Mouse (Mus musculus): ENCODE data around the gene Gm973. TPM values are rescaled to one million over a fixed set of nuclear protein-coding genes. Genes with fewer than 3 reads are reported as not detected.

Gm973 gene
- total and polyA plus RNA-seq, 3 experiments = 2.3 to 14.9 (median 7.6) TPM

DNA sequence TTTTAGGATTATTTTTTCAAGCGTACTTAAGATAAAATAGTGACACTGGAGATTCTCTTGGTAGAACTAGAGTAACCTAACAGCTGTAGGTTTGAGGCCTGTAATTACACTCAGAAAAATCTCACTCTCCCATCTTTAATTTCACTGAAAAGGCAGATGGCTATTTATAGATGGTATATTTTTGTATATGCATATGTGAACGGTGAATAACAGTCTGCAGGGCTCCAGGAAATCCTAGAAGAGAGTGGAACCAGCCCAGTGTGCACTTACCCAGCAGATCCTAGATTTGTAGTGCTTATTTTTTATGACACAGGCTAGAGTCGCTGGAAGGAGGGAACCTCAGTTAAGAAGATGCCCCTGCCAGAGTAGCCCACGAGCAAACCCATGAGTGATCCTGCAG is 27.1 kb upstream of the Gm973 start:
- no peak for TF ChIP-seq CHD2 (IDR thresholded peaks at IDR 0.05; ENCODE audit: low read length)
- no peak for TF ChIP-seq MAFK (IDR thresholded peaks at IDR 0.05; ENCODE audit: insufficient replicate concordance, low read length)
- TF ChIP-seq POLR2A (IDR thresholded peaks at IDR 0.05; ENCODE audit: low read depth, low read length) = no peak
- H3K9ac ChIP-seq (ENCODE audit: insufficient read depth, low read depth) = no peak overlapping the region
- peaks cover 6 to 12% of the 10 kb centered on the region in 2 experiments for H3K36me3 ChIP-seq (replicated peaks in 1 of 2; ENCODE audit: control insufficient read depth in 1 of 2, insufficient read depth in 1 of 2, low read length in 1 of 2)
- dilution Hi-C loops (cut with MboI; ENCODE audit: extremely low pct_ligation_motif_present, extremely low pct_unique_long_range_greater_than_20kb, low sequenced_read_pairs) = no loop called here
- no peak overlapping the region for H3K4me3 ChIP-seq (replicated peaks in 1 of 3; ENCODE audit: low read depth in 2 of 3, low read length in 2 of 3, poor library complexity in 1 of 3)
- H3K4me2 ChIP-seq (ENCODE audit: insufficient read depth, low read depth, poor library complexity, severe bottlenecking) = no peak overlapping the region
- no peaks in the 10 kb centered on the region for H3K27me3 ChIP-seq (replicated peaks)
- H3K27ac ChIP-seq (ENCODE audit: insufficient read depth, low read depth) = no peak overlapping the region
- H3K9me3 ChIP-seq (replicated peaks; ENCODE audit: low read length) = peaks cover 6% of the 10 kb centered on the region
- peaks cover 24% of the 10 kb centered on the region for H3K79me2 ChIP-seq (replicated peaks; ENCODE audit: control insufficient read depth, extremely low read depth, insufficient read depth, poor library complexity, severe bottlenecking)
- no peak for DNase-seq (ENCODE audit: extremely low read depth)
- peaks cover 4 to 51% of the 10 kb centered on the region in 2 experiments for H3K4me1 ChIP-seq (ENCODE audit: control insufficient read depth in 1 of 2, insufficient read depth in 2 of 2)
- in situ Hi-C loops (cut with MboI; ENCODE audit: low pct_ligation_motif_present, low pct_unique_long_range_greater_than_20kb, low sequenced_read_pairs) = no loop called here

DNA sequence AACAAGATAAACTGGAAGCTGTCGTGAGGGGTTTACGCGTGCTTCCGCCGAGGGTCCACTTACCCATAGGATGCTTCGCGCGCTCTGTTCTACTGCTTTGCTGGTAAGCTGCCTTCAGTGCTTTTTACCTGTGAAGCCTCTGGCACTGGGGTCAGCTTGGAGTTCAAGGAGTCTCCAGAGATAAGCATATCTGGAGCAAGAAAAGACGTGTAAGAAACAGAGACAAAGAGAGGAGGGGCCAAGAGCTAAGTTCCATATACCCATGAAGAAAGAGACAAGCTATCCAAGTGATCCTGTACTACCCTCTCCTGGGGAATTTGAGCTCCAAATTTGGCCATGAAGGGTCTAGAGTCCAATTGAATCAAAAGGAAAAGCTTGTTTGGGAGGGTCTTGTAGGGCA is 24.5 kb upstream of the Gm973 start:
- Histone ChIP-seq H3K27ac (ENCODE audit: insufficient read depth, low read depth) (no peak overlapping the region), H3K4me1 (ENCODE audit: control insufficient read depth in 1 of 2, insufficient read depth in 2 of 2) (peaks cover 0 to 27% of the 10 kb centered on the region in 2 experiments; a peak in 2 of 4 replicates), H3K9ac (ENCODE audit: insufficient read depth, low read depth) (no peak overlapping the region), H3K79me2 (replicated peaks; ENCODE audit: control insufficient read depth, extremely low read depth, insufficient read depth, poor library complexity, severe bottlenecking) (no peaks in the 10 kb centered on the region; the same call in 1 of the 2 replicates), H3K27me3 (replicated peaks) (no peaks in the 10 kb centered on the region), H3K9me3 (replicated peaks; ENCODE audit: low read length) (no peaks in the 10 kb centered on the region), H3K36me3 (replicated peaks in 1 of 2; ENCODE audit: control insufficient read depth in 1 of 2, insufficient read depth in 1 of 2, low read length in 1 of 2) (peaks cover 0 to 2% of the 10 kb centered on the region in 2 experiments), H3K4me2 (ENCODE audit: insufficient read depth, low read depth, poor library complexity, severe bottlenecking) (no peak overlapping the region), H3K4me3 (replicated peaks in 1 of 3; ENCODE audit: low read depth in 2 of 3, low read length in 2 of 3, poor library complexity in 1 of 3) (no peak overlapping the region)
- dilution Hi-C loops (cut with MboI; ENCODE audit: extremely low pct_ligation_motif_present, extremely low pct_unique_long_range_greater_than_20kb, low sequenced_read_pairs) = no loop called here
- no peak for DNase-seq (ENCODE audit: extremely low read depth)
- in situ Hi-C loops (cut with MboI; ENCODE audit: low pct_ligation_motif_present, low pct_unique_long_range_greater_than_20kb, low sequenced_read_pairs) = no loop called here
- no peak for TF ChIP-seq ELF1 (IDR thresholded peaks at IDR 0.05; ENCODE audit: low read depth, low read length)
- no peak for TF ChIP-seq UBTF (IDR thresholded peaks at IDR 0.05; ENCODE audit: low read depth, low read length)
- no peak for TF ChIP-seq JUN (IDR thresholded peaks at IDR 0.05; ENCODE audit: insufficient read depth, low read depth, low read length)
- TF ChIP-seq ZKSCAN1 (IDR thresholded peaks at IDR 0.05; ENCODE audit: borderline replicate concordance, low read depth, low read length) = no peak
- TF ChIP-seq ETS1 (conservative IDR thresholded peaks at IDR 0.05; ENCODE audit: low read depth, low read length) = no peak
- no peak for TF ChIP-seq ZNF384 (IDR thresholded peaks at IDR 0.05; ENCODE audit: low read depth, low read length)
- TF ChIP-seq GABPA (IDR thresholded peaks at IDR 0.05; ENCODE audit: insufficient replicate concordance, low read depth, low read length) = no peak
- TF ChIP-seq IRF4 (IDR thresholded peaks at IDR 0.05; ENCODE audit: low read depth, low read length) = no peak
- TF ChIP-seq POLR2AphosphoS2 (IDR thresholded peaks at IDR 0.05; ENCODE audit: low read depth, low read length) = no peak
- TF ChIP-seq BHLHE40 (IDR thresholded peaks at IDR 0.05; ENCODE audit: low read depth, low read length) = no peak
- no peak for TF ChIP-seq EP300 (IDR thresholded peaks at IDR 0.05; ENCODE audit: low read length)
- no peak for TF ChIP-seq ZMIZ1 (IDR thresholded peaks at IDR 0.05; ENCODE audit: low read depth, low read length)
- no peak for TF ChIP-seq NRF1 (IDR thresholded peaks at IDR 0.05; ENCODE audit: low read depth, low read length)
- TF ChIP-seq HCFC1 (IDR thresholded peaks at IDR 0.05; ENCODE audit: low read depth, low read length) = no peak
- TF ChIP-seq SIN3A (IDR thresholded peaks at IDR 0.05; ENCODE audit: low read length) = no peak
- no peak for TF ChIP-seq MEF2A (IDR thresholded peaks at IDR 0.05; ENCODE audit: borderline replicate concordance, low read depth, low read length)
- TF ChIP-seq NELFE (IDR thresholded peaks at IDR 0.05; ENCODE audit: low read depth, low read length) = no peak
- no peak for TF ChIP-seq TCF12 (IDR thresholded peaks at IDR 0.05; ENCODE audit: low read depth, low read length)
- TF ChIP-seq SMC3 (IDR thresholded peaks at IDR 0.05; ENCODE audit: low read depth, low read length) = no peak

Measured in CH12.LX (cell line).